Mouse (Mus musculus) midbrain, embryonic 16.5 days (tissue): Measurements from ENCODE around the gene Zfp952. TPM values are rescaled to one million over a fixed set of nuclear protein-coding genes. Genes with fewer than 3 reads are reported as not detected.

ENCODE experiments used
- ATAC-seq: fragments of 200-750 bp; cut with Nextera tagmentation; 2 replicates; pipeline ENCODE4 v1.8.0; 2017; ENCODE audit warnings: moderate TSS enrichment
- H3K27ac ChIP-seq: fragments of 300-500 bp; sonication (generic); 2 replicates; pipeline ENCODE4 v1.5.1; 2014; ENCODE audit warnings: mild to moderate bottlenecking, low read length, mixed read lengths
- H3K27me3 ChIP-seq: fragments of 300-500 bp; sonication (generic); 2 replicates; pipeline ENCODE4 v1.6.1; 2014; ENCODE audit warnings: low read depth, low read length, mixed read lengths; ENCODE audit not compliant: control insufficient read depth, insufficient read depth
- H3K36me3 ChIP-seq: fragments of 300-500 bp; sonication (generic); 2 replicates; pipeline ENCODE4 v1.6.1; 2014; ENCODE audit warnings: mild to moderate bottlenecking, low read length, moderate library complexity, mixed read lengths; ENCODE audit not compliant: control insufficient read depth, insufficient read depth
- H3K4me1 ChIP-seq: fragments of 300-500 bp; sonication (generic); 2 replicates; pipeline ENCODE4 v1.6.1; 2014; ENCODE audit warnings: mild to moderate bottlenecking, low read length, mixed read lengths; ENCODE audit not compliant: control insufficient read depth, insufficient read depth
- H3K4me2 ChIP-seq: fragments of 300-500 bp; sonication (generic); 2 replicates; pipeline ENCODE4 v1.6.1; 2014; ENCODE audit warnings: mild to moderate bottlenecking, low read length, mixed read lengths
- H3K4me3 ChIP-seq: fragments of 300-500 bp; sonication (generic); 2 replicates; pipeline ENCODE4 v1.5.1; 2014; ENCODE audit warnings: low read depth, mild to moderate bottlenecking, low read length, moderate library complexity, mixed read lengths
- H3K9ac ChIP-seq: fragments of 300-500 bp; sonication (generic); 2 replicates; pipeline ENCODE4 v1.6.1; 2014; ENCODE audit warnings: low read depth, low read length, mixed read lengths
- H3K9me3 ChIP-seq: fragments of 300-500 bp; sonication (generic); replicated peaks from 2 replicates; pipeline ENCODE4 v1.6.1; 2014; ENCODE audit warnings: mild to moderate bottlenecking, low read length, mixed read lengths; ENCODE audit not compliant: control insufficient read depth, poor library complexity, severe bottlenecking
- WGBS: fragments of 180-500 bp; shearing (Covaris S2); extraction: QIAGEN DNeasy Blood & Tissue Kit; methylation state at CpG from one replicate; pipeline ENCODE4 v1.1.7; 2014; 5-methylcytosine and 5-hydroxymethylcytosine counted together
- polyA plus RNA-seq: library from polyadenylated mRNA; unstranded; fragments of >200 nt; fragmentation: Nextera tagmentation; extraction: Ambion mirVana; gene quantifications from 2 replicates; pipeline ENCODE4 v1.2.1, GENCODE M21; 2015

The Zfp952 gene
- polyA plus RNA-seq, result 21.7 and 22.3 TPM in 2 replicates

- peak; percentile 99 for ATAC-seq
- Histone ChIP-seq H3K4me3 (peak within 1 kb of the TSS; percentile 70), H3K4me2 (peak within 1 kb of the TSS; percentile 79), H3K27me3 (no peaks in the 10 kb centered on the region), H3K36me3 (peaks cover 17% of the 10 kb centered on the region), H3K9me3 (peaks cover under 1% of the 10 kb centered on the region; the same call in 1 of the 2 replicates), H3K4me1 (peaks cover 13% of the 10 kb centered on the region), H3K9ac (peak within 1 kb of the TSS; percentile 70), H3K27ac (peak within 1 kb of the TSS; percentile 80)
- 2% methylated on average over 21 of the region's 21 CpGs for WGBS
These were observed at the start of gene Zfp952 for GRCm38 (mm10) chr17:32992699-32993474. Gene Zfp952, plus strand, starts transcription at chr17:32993129.

DNA sequence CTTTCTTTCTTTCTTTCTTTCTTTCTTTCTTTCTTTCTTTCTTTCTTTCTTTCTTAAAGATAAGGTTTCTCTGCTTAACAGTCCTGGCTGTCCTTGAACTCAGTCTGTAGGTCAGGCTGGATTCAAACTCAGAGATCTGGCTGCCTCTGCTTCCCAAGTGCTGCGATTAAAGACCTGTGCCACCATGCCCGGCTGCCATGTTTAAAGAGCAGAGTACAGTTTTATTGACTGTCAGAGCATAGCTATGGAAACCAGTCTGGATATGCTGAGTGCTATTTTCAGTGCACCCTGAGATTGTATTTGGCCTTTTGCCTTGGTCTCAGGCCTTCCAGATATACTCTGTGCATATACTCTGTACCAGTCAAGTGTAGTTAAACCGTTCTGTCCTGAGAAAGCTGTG, 49.3 kb upstream of the Zfp952 start:
- Histone ChIP-seq H3K36me3 (no peaks in the 10 kb centered on the region), H3K27ac (no peak overlapping the region), H3K4me2 (no peak overlapping the region), H3K4me1 (no peaks in the 10 kb centered on the region; the same call in 1 of the 2 replicates), H3K9ac (no peak overlapping the region), H3K27me3 (no peaks in the 10 kb centered on the region), H3K4me3 (no peak overlapping the region), H3K9me3 (no peaks in the 10 kb centered on the region)
- no peak for ATAC-seq
- 92% methylated on average over 3 of the region's 3 CpGs for WGBS

- Histone ChIP-seq H3K27ac (no peak overlapping the region), H3K4me1 (no peaks in the 10 kb centered on the region; the same call in 1 of the 2 replicates), H3K9ac (no peak overlapping the region), H3K4me3 (no peak overlapping the region), H3K9me3 (no peaks in the 10 kb centered on the region), H3K4me2 (no peak overlapping the region), H3K27me3 (no peaks in the 10 kb centered on the region), H3K36me3 (no peaks in the 10 kb centered on the region)
- 76% methylated on average over 3 of the region's 3 CpGs for WGBS
- ATAC-seq, result no peak
These were observed 48.4 kb upstream of the Zfp952 start for GRCm38 (mm10) chr17:32944402-32945035.

DNA sequence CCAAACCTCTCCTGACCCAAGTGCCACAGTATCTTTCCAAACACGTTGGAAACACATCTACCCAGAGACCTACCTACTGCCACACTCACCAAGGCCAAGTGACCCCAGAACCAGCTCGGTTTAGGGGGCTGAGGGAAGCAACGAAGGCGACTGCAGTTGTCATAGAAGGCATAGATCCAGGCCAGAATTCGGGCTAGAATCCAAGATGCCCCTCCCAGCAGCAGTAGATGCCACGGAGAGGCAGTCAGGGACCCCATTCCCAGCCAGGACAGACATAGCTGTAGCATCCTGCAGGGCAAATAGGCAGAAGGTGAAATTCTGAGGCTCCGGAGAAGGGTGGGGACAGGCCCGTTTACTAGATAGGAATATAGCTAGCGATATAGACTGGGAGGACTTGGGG, 46.2 kb upstream of the Zfp952 start:
- Histone ChIP-seq H3K4me1 (no peaks in the 10 kb centered on the region; the same call in 1 of the 2 replicates), H3K27ac (no peak overlapping the region), H3K4me2 (peak overlapping the region; percentile 56), H3K27me3 (no peaks in the 10 kb centered on the region), H3K9me3 (no peaks in the 10 kb centered on the region), H3K9ac (peak overlapping the region; percentile 35; the same call in 1 of the 2 replicates), H3K36me3 (no peaks in the 10 kb centered on the region), H3K4me3 (peak overlapping the region; percentile 42)
- no peak for ATAC-seq
- WGBS, result 61% methylated on average over 9 of the region's 9 CpGs

DNA sequence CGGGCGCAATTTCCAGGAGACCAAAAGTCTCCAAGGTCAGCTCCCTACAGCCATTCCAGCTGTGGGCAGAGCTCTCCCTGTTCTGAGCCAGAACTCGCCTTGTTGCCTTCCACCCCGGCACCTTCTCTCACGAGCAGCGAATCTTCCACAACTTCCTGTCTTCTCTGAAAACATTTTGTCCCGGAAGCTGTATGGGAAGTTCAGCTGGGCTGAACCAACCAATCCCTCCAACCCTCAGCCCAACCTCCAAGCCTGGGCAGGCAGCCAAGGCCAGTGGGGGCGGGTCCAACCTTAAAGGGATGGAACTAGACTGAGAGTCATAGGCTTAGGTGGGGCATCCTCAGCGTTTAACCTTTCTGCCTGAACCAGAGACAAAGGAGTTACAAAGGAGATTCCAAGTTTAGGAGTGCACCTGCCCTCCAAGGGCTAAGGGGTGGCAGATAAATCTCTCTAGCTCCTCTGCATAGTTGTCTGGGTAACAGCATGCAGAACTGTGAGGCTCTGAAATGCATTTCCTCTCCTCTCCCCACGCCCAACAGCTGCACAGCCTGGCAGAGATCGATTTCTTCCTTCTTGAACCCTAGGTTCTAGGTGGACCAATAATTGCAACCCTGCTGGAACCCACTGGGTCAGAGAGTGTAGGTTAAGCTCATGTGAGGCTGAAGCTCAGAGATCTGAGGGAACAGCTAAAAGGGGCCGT, 45.6 kb upstream of the Zfp952 start, which contains the start of gene Cyp4f13:
TSS of gene Cyp4f13 (minus strand) at position 188 of the 700 bp plus-strand sequence.
- H3K36me3 ChIP-seq, result no peaks in the 10 kb centered on the region
- H3K27ac ChIP-seq, result peak within 1 kb of the TSS; percentile 70
- 49% methylated on average over 12 of the region's 12 CpGs for WGBS
- peak within 1 kb of the TSS; percentile 42 for H3K4me3 ChIP-seq
- H3K9me3 ChIP-seq, result no peaks in the 10 kb centered on the region
- H3K9ac ChIP-seq, result peak within 1 kb of the TSS; percentile 35; the same call in 1 of the 2 replicates
- no peaks in the 10 kb centered on the region for H3K27me3 ChIP-seq
- peak; percentile 96 for ATAC-seq
- H3K4me2 ChIP-seq, result peak within 1 kb of the TSS; percentile 56
- no peaks in the 10 kb centered on the region; the same call in 1 of the 2 replicates for H3K4me1 ChIP-seq

DNA sequence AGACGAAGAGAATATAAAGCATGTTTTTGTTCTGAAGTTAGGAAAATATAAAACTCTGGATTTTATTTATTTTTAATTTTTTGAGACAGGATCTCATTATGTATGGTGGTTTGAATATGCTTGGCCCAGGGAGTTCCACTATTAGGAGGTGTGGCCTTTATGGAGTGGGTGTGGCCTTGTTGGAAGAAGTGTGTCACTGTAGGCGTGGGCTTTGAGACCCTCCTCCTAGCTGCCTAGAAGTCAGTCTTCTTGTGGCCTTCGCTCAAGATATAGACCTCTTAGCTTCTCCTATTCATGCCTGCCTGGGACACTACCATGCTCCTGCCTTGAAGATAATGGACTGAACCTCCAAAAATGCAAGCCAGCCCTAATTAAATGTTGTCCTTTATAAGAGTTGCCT, 42.8 kb upstream of the Zfp952 start:
- H3K9ac ChIP-seq, result no peak overlapping the region

GRCm38 (mm10) chr17:32951006-32951405, 41.9 kb upstream of the Zfp952 start:
- Histone ChIP-seq H3K36me3 (no peaks in the 10 kb centered on the region), H3K27ac (no peak overlapping the region), H3K9ac (no peak overlapping the region), H3K9me3 (no peaks in the 10 kb centered on the region), H3K4me2 (no peak overlapping the region), H3K4me1 (no peaks in the 10 kb centered on the region; the same call in 1 of the 2 replicates), H3K4me3 (no peak overlapping the region), H3K27me3 (no peaks in the 10 kb centered on the region)
- 82% methylated on average over 11 of the region's 11 CpGs for WGBS
- no peak for ATAC-seq

More for the DNA sequence above, 42.8 kb upstream of the Zfp952 start:
- no peak overlapping the region for H3K4me2 ChIP-seq
- H3K27me3 ChIP-seq, result no peaks in the 10 kb centered on the region
- WGBS, result 91% methylated on average over 3 of the region's 3 CpGs
- no peak overlapping the region for H3K27ac ChIP-seq
- H3K4me3 ChIP-seq, result no peak overlapping the region
- ATAC-seq, result no peak
- H3K4me1 ChIP-seq, result no peaks in the 10 kb centered on the region; the same call in 1 of the 2 replicates
- no peaks in the 10 kb centered on the region for H3K36me3 ChIP-seq
- no peaks in the 10 kb centered on the region for H3K9me3 ChIP-seq

DNA sequence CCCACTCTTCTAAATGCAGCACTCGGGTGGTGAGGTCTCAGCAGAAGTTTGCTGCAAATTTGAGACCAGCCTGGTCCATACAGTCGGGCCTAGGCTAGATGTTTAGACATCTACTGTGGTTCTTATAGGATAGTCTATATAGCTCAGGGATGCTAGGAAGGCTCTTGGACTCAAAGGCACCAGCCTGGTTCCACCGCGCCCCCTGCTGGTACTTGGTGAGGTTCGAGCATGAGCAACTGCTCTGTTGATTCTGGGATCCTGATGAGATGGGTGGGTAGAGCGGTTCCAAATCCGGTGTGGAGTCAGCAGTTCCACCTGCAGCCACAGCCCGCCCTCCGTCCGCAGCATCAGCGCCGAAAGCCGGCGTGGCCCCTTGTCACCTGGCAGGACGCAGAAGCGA, 41.5 kb upstream of the Zfp952 start:
- no peak overlapping the region for H3K4me3 ChIP-seq
- no peak overlapping the region for H3K9ac ChIP-seq
- H3K4me2 ChIP-seq, result no peak overlapping the region; the same call in 1 of the 2 replicates
- no peaks in the 10 kb centered on the region for H3K9me3 ChIP-seq
- no peak overlapping the region for H3K27ac ChIP-seq
- H3K36me3 ChIP-seq, result no peaks in the 10 kb centered on the region
- H3K4me1 ChIP-seq, result no peaks in the 10 kb centered on the region; the same call in 1 of the 2 replicates
- no peak for ATAC-seq
- H3K27me3 ChIP-seq, result no peaks in the 10 kb centered on the region
- 36% methylated on average over 16 of the region's 16 CpGs for WGBS
